ENCODE assay signal across 15 mouse cellular contexts in the genomic region with DNA sequence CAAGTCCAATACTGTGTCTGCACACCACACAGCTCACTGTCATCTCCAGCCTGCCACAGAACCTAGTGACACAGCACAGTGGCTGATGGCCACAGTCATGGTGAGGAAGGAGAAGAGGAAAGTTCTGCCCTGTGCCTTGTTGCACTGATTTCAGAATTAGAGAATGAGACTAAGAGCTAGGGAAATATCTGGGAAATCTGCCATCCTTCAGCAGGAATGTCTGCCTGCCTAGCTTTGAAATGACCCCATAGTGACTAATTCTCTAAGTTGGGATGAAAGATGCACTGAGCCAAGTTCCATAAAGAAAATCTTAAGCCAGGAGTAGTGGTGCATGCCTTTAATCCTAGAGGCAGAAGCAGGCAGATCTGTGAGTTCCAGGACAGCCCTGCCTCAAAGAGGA.
"Had no signal": no experiment of that assay in that cellular context is flagged by ENCODE, and none has a peak within 500 bp of the region (broad histone marks: within the 10 kb centered on the region; RNA-seq: fewer than 3 reads in every experiment).

No protein-coding gene starts in this region.

- DNase-seq: kidney, adult 9 months; kidney, postnatal 25 days; layer of hippocampus, adult 9-11 months; layer of hippocampus, postnatal 36 days; left cerebral cortex, postnatal 4 days; lung, adult 18-20 months; lung, postnatal 10 days; lung, postnatal 36 days; retina, postnatal 1 day; right cerebral cortex, postnatal 25 days; spleen, adult 18-20 months; thymus, postnatal 36 days had no signal

- ATAC-seq: liver, embryonic 12.5 days; midbrain, embryonic 13.5 days; midbrain, embryonic 16.5 days had no signal
